Mouse (Mus musculus) T-helper 2 cell (primary cell): ENCODE results near the gene Acadm.

ENCODE experiments used
- in situ Hi-C: fragments of 300-600 bp; cut with MboI, MseI; formaldehyde crosslinking; loops from one replicate; pipeline ENCODE4 v1.15.1; 2025; ENCODE audit warnings: high pct_unique_total_duplicates

Gene Acadm

DNA sequence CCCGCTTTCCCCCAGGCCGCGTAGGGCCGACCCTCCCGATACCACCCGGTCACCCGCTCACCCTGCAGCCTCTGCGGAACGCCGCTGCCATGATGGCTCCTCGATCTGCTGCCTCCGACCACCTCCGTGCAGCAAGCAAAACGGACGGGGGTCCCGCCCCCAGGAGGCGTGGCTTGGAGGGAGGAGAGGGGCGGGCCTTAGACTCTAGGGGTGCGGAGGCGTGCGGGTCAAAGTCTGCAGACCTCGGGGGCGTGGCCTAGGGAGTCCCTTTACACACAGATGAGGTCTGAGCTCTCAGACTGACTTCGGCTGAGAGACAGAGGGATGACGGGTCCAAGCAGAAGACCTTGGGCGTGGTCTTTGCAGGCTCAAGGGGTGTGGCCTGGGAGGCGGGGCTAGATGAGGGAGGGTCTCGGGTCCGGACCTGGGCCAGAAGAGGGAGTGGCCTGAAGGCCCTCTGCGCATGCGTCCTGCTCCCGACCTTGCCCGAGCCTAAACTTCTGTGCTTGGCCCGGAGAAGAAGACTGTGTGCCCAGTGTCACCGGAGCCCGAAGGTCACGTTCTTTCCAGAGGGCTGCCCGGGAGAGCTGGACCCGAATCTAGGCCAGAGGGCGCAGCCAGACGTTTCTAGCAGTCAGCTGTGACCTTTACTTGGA is at the start of gene Acadm:
TSS of gene Acadm (minus strand) at position 298 of the 656 bp plus-strand sequence.
- in situ Hi-C loops = loop anchor here (10.0 kb wide), 1 partner anchor 650 kb away; the partner anchor contains the start of genes Cryz and Tyw3

DNA sequence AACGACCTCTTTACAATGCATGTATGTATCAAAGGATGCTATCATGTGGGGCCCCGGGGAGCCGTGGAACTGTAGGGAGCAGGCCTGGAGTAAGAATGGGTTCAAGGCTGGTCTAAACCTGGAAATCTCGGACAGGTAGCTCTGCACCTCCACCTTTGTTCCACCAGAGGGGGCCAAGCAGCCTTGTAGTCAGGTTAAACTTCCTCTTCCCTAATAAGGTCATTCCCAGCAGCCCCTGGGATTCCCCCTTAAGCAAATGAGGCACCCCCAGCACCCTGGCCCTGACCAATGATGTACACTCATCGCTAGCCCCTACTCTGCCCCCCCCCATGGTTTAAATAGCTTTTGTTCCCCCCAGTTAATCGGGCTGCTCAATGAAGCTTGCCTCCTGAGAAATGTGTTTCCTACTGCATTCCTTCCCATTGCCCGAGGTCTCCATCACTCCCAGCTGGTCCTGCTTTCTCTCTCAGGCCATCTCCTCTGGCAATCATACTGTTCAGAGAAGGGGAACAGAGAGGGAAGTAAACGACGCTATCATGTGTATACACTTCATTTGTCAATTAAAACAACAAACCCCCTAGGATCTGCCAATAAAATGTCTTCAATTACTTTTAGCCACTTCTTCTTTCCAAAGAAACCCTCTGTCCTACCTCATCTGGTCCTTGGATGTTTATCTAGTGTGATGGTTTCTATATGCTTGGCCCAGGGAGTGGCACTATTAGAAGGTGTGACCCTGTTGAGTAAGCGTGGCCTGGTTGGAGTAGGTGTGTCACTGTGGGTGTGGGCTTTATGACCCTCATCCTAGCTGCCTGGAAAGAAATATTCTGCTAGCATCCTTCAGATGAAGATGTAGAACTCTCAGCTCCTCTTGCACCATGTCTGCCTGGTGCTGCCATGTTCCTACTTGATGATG is 40.3 kb upstream of the Acadm start:
- in situ Hi-C loops = no loop called here

- in situ Hi-C loops = no loop called here
Measured at GRCm38 (mm10) chr3:153980611-153981010, 36.2 kb upstream of the Acadm start.

DNA sequence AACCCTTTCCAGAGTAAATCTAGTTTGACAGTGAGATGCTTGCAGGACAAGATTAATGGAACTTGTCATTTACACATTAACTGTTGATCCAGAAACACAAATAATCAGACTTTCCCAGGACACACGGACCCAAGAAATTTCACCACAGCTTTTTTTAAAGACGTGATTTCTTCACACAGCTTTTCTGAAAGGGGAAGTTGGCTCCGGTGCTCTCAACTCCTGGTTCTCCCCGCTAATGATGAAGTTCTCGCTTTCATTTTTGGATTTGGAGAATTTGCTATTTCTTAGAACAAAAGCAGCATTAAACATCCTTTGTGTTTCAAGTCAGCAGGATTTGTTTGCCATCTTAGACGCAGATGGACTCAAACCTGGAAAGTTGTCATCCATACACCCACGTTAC is 31.4 kb upstream of the Acadm start:
- in situ Hi-C loops = no loop called here

GRCm38 (mm10) chr3:153975060-153975459 is 30.6 kb upstream of the Acadm start:
- in situ Hi-C loops = no loop called here

GRCm38 (mm10) chr3:153973949-153974760 is 29.7 kb upstream of the Acadm start:
- in situ Hi-C loops = loop anchor here (5.0 to 25.0 kb wide), 2 partner anchors 253 to 1113 kb away; partner anchors contain the start of genes Fpgt and Lrriq3

GRCm38 (mm10) chr3:153973171-153973948 is 28.9 kb upstream of the Acadm start, which contains the start of gene Slc44a5:
Gene Slc44a5, plus strand, starts transcription at chr3:153973436.
- in situ Hi-C loops = loop anchor here (5.0 to 25.0 kb wide), 2 partner anchors 254 to 1114 kb away; partner anchors contain the start of genes Fpgt and Lrriq3

DNA sequence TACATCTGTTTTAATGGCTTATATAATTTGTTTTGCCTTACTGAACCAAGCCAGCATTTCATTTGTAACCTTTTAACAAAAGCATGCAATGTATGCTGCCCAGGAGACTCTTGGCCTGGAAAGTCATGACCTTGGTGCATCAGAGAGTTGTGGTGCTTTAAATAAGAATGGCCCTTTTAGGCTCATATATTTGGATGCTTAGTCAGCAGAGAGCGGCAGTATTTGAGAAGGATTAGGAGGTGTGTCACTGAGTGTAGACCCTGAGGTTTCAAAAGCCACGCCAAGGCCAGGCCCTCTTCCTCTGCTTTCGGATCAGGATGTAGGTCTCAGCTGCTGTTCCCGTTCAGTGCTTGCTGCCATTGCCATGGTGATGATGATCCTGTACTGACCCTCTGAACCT is 25.0 kb upstream of the Acadm start:
- in situ Hi-C loops = loop anchor here (25.0 kb wide), 1 partner anchor 1118 kb away; the partner anchor contains the start of genes Fpgt and Lrriq3

DNA sequence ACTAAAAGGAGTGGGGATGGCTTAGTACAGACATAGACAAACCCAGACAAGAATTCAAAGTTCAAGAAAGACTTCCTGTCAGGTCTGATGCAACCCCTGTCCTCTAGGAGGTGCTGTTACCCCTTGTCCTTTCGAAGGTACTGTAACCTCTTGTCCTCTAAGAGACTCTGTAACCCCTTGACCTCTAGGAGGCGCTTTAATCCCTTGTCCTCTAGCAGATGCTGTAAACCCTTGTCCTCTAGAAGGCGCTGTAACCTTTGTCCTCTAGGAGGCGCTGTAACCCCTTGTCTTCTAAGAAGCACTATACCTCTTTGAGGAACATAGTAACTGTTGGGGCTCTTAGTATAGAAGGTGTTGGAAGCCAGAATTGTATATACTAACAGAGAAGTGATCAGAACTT is 24.1 kb upstream of the Acadm start:
- in situ Hi-C loops = loop anchor here (25.0 kb wide), 1 partner anchor 1119 kb away; the partner anchor contains the start of genes Fpgt and Lrriq3

DNA sequence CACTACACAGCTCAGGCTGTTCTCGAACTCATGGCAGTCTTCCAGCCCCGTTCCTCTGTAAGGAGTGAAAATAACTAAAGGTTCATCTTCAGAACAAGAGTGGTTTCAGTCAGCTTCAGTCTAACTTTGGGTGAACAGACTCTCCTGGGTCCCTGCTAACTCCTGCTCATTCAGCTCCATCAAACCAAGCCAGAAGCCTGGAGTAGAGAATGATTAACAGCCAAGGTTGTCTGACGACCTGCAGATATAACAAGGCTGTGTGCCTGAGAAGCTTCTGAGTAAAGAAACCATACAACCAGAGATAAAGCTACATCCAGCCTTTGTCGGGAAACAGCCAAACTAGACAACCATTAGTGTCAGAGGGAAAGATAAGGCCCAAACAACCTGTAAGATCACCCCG is 23.0 kb upstream of the Acadm start:
- in situ Hi-C loops = loop anchor here (25.0 kb wide), 1 partner anchor 1120 kb away; the partner anchor contains the start of genes Fpgt and Lrriq3

DNA sequence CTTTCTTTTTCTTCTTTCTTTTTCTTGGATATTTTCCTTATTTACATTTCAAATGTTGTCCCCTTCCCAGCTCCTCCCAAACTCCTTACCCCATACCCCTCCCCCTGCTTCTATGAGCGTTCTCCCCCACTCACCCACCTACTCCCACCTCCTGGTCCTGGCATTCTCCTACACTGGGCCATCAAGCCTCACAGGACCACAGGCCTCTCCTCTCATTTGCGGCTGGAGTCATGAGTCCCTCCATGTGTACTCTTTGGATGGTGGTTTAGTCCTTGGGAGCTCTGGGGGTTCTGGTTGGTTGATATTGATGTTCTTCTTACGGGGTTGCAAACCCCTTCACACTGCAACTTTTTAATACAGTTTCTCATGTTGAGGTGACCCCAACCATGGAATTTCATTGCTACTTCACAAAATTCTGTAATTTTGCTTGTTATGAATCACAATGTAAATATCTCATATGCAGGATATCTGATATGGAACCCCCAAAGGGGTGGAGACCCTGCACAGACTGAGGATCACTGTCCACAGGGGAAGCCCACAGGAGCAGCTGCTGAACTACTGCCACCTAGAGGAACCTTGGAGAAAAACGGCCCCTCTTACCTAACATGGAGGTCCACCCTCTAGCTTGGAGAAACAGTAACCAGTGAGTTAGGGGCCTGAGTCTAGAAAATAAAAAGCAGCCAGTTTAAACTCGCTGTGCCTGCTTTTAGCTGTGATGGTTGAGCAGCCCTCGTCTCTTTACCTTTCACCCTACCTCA is 17.4 kb upstream of the Acadm start:
- in situ Hi-C loops = loop anchor here (25.0 kb wide), 1 partner anchor 1125 kb away; the partner anchor contains the start of genes Fpgt and Lrriq3

DNA sequence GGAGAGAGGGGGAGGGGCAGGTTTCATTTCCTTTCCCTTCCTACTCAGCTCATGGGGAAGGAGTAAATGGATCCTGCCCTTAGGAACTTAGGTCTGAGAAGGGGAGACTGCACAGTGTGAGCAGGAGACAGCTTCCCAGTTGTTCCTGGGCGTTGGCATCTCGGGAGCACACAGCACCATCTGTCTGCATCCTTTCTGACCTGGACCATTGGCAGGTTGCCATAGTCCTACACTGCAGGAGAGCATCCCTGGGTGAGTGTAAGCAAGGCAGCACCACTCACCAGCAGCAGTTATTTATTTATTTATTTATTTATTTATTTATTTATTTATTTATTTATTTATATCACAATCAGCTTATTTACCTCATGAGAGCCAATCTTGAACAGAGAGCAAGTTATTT is 16.5 kb upstream of the Acadm start:
- in situ Hi-C loops = loop anchor here (25.0 kb wide), 1 partner anchor 1126 kb away; the partner anchor contains the start of genes Fpgt and Lrriq3

DNA sequence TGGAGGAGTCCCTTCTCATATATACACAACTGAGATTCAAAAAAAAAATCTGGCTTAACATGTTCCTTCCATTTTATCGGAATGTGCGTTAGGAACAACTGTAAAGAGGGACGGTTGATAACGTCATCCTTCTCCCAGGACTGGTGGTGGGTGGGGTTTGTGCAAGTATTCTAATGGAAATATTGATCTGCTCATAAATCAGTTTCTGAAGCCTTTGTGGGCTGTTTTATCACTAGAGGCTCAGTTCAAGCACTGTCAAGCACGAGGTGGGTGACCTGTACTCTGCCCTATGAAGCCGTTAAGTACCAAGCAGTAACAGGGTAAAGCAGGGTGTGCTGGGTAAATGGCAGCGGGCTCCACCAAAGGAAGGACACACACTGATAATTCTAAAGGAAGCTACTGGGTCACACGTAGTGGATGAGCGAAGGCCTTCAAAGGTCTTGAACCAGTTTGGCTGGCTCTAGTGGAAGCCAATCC is 15.3 kb upstream of the Acadm start:
- in situ Hi-C loops = loop anchor here (10.0 to 25.0 kb wide), 2 partner anchors 375 to 1128 kb away; partner anchors contain the start of genes Fpgt, Lhx8 and Lrriq3

GRCm38 (mm10) chr3:153959035-153959730 is 14.8 kb upstream of the Acadm start:
- in situ Hi-C loops = loop anchor here (10.0 to 25.0 kb wide), 2 partner anchors 376 to 1128 kb away; partner anchors contain the start of genes Fpgt, Lhx8 and Lrriq3

DNA sequence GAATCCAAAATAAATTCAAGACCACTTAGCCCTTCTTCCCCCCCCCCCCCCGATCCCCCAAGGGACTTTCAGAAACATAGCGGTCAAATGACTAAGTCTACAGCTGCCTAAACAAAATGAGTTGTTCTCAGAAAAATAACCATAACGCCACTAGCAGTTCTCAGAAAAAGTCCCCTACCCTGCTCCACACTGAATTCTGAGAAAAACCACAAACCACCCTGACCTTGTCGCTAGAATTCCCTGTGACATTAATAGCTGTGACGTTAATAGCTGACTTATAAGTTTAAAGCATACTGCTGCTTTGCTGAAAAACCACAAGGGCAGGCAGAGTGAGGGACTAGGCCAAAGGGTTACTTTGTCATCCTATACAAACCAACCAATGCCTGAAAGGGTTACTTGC is 13.5 kb upstream of the Acadm start:
- in situ Hi-C loops = loop anchor here (10.0 to 25.0 kb wide), 2 partner anchors 377 to 1129 kb away; partner anchors contain the start of genes Fpgt, Lhx8 and Lrriq3

- in situ Hi-C loops = loop anchor here (10.0 kb wide), 1 partner anchor 647 kb away; the partner anchor contains the start of genes Cryz and Tyw3
Measured at GRCm38 (mm10) chr3:153948176-153948575, 3.7 kb upstream of the Acadm start.

GRCm38 (mm10) chr3:153947271-153947670 is 2.8 kb upstream of the Acadm start:
- in situ Hi-C loops = loop anchor here (10.0 kb wide), 1 partner anchor 648 kb away; the partner anchor contains the start of genes Cryz and Tyw3

- in situ Hi-C loops = loop anchor here (10.0 kb wide), 1 partner anchor 651 kb away; the partner anchor contains the start of genes Cryz and Tyw3
Measured at GRCm38 (mm10) chr3:153943901-153944334, 514 bp downstream of the Acadm start.
